Mouse (Mus musculus) brain, embryonic 18.5 days (tissue): Measurements from ENCODE around the gene Crocc.

ENCODE experiments used
- DNase-seq: peaks from one replicate; pipeline ENCODE4 v3.0.0-alpha.2; 2012; ENCODE audit warnings: low read depth, low spot score

Crocc gene

DNA sequence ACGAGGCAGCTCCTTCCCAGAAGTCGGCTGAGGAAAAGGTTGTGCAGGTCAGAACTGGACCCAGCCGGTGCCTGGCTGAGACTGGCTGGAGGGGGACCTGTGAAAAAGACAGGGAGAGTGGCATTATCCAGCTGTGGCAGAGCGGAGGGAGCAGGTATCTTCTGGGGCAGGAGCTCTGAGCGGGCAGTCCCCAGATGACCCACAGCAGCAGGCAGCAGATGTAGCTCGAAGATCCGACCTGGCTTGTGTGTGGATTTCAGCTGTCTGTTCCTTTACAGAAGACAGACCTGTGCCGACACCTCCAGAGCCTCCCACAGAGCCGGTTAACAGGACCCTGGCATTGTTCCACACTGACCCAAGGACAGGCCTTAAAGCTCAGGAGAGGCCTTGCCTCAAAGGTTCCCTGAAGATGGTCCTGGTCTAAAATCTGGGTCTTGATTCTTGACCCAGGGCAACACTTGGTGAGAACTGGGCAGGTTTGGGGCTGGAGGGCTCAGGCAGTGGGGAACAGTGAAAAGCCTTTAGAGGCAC lies 7.2 kb upstream of the Crocc start:
- DNase-seq: no peak

- DNase-seq: no peak
These were observed 6.6 kb upstream of the Crocc start for GRCm38 (mm10) chr4:141066709-141067515.

- peak; percentile 60 for DNase-seq
These were observed 4.8 kb upstream of the Crocc start for GRCm38 (mm10) chr4:141065123-141065522.

GRCm38 (mm10) chr4:141064104-141064659 lies 3.8 kb upstream of the Crocc start:
- no peak for DNase-seq

DNA sequence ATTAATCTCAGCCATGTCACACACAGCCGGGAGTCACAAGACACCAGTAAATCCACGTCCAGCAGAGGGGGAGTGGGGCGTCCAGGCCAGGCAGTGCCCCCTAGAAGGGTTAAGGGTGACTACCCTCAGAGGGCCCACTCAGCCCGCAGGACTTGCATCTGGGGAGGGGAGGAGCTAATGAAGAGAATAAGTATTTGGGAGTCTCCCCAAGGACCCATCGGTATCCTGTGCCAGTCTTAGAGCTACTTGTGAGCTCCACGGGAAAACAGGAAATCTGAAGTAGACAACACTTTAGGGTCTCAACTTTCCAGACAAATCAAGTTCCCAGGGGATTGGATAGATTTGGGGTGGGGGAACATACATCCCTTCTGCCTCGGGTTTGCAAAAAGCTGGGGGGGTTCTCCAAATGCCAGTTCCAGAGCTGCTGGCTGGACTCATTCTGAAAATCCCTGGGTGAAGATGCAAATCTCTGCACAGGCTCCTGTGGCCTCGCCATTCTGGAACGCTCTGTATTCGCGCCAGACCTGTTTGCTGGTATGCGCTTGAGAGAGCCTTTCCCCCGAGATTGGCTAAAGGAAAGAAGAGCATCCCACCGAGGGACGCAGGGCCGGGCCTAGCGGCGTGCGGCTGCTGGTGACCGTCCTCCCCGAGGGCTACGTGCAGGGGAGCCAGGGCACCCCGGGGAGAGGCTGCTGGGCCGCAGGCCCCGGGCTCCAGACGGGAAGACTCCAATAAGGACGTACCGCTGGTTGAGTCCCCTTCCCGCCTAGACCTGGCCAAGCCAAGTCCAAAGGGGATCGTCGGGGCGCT lies 529 bp downstream of the Crocc start:
- no peak for DNase-seq

GRCm38 (mm10) chr4:141058835-141059234 lies 1.5 kb downstream of the Crocc start:
- no peak for DNase-seq

- DNase-seq: no peak
These were observed 3.4 kb downstream of the Crocc start for GRCm38 (mm10) chr4:141056970-141057369.

DNA sequence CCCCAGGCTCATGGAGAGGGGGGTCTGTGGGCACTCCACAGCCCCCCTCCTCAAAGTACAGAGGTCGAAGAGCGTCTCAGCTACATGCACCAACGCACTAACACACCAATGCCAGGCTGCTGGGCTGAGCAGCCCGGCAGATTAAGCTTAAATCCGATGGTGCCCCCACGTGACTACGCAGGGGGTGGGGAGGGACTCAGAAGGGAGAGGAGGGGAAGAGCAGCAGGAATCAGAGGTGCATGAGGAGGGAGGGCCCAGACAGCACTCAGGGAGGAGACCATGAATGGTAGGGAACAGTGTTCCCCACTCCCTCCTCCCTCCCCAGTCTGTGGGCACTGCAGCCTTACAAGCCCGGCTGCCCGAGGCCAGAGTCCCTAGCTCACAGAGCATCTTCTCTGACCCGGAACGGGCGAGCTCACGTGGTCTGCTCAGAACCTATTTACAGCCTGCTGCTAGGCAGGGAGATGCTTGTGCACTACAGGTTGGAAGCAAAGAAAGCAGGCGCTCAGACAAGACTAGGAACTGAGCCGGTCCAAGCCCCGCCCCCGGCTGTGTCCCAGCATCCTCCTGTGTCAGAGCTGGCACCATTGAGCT lies 6.7 kb downstream of the Crocc start:
- peak; percentile 36 for DNase-seq

GRCm38 (mm10) chr4:141053138-141053537 lies 7.2 kb downstream of the Crocc start:
- DNase-seq: no peak

GRCm38 (mm10) chr4:141052442-141052841 lies 7.9 kb downstream of the Crocc start:
- DNase-seq: no peak

DNA sequence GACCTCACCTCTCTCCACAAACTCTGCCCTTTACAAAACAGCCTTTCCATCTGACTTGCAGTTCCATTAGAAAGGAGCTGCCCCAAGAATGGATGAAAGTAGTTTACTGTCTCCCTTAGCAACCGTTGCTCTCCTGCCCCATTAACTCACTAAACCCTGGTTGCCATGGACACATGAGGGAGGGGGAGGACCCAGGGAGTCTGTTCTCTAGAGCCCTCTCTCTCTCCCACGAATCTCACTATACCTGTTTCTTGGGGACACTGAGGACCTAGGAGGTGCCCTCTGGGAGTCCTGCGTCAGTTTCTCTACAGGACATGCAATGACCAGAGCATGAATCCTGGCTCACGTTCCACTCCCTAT lies 10.9 kb downstream of the Crocc start:
- peak; percentile 80 for DNase-seq

GRCm38 (mm10) chr4:141048810-141049475 lies 11.4 kb downstream of the Crocc start:
- DNase-seq: no peak

DNA sequence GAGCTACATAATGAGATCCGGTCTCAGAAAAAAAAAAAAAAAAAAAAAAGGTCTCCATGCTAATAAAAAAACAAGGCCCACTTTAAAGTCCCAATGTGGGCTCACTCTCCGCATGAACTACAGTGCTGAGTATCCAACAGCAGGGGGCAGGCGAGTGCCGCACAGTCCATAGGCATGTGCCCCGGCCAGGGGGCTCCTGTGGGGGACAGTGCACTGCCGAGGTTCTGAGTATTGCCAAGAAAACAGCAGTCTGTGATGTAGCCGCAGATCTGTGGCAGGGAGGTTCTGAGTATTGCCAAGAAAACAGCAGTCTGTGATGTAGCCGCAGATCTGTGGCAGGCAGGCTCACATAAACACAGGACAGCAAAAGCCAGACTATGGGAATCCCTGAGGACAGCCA lies 15.5 kb downstream of the Crocc start:
- DNase-seq: no peak

GRCm38 (mm10) chr4:141041117-141041516 lies 19.2 kb downstream of the Crocc start:
- DNase-seq: no peak

- no peak for DNase-seq
These were observed 26.5 kb downstream of the Crocc start for GRCm38 (mm10) chr4:141033606-141034549.

- no peak for DNase-seq
These were observed 28.6 kb downstream of the Crocc start for GRCm38 (mm10) chr4:141031733-141032132.

- no peak for DNase-seq
These were observed 29.7 kb downstream of the Crocc start for GRCm38 (mm10) chr4:141030541-141031206.

DNA sequence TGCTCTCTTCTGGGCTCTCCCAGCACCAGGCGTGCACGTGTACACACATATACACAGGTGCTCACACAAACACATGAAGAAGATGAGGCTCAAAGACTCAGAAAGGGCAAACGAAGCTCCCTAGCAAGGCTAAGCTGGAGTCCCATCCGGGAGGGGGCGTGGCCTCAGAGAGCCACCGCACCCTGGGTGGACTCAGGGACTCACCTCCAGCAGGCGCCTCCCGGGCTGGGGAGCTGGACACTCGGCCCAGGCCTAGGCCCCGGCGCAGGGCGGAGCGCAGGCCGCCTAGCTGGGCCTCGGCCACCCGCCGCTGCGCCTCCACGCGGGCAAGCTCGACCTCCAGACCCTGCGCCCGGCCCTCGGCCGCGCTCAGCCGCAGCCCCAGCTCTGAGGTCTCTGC lies 35.4 kb downstream of the Crocc start:
- no peak for DNase-seq

DNA sequence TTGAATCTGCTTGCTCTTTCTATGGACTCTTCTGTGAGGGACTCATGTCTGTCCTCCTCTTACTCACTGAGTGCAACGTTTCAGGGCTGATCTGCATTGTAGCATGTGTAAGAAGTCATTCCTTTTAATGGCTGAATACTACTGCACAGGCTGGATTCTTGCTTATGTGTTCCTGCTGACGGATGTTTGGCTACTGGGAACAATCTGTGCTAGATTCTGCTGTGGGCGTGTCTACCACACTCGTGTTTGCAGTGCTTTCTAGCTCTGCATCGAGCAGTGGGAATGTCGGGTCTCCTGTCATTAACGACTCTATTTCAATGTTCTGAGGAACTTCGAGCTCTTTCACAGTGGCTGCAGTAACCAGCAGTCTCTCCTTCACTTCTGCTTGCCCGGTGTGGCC lies 36.3 kb downstream of the Crocc start:
- no peak for DNase-seq

DNA sequence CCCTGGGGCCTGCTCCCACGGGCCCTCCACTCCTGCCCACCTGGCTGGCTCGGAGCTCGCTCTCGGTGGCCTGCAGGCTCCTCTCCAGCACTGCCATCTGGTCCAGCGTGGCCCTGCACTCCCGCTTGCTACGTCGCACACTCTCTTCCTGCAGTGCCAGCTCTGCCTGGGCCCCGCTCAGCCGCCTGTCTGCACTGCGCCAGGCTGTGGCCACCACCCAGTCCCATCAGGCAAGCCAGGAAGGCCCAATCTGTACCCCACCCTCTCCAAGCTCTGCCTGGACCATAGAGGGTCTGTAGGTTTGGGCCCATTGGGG lies 38.8 kb downstream of the Crocc start:
- DNase-seq: no peak
